Mouse (Mus musculus) cerebellum, adult 2 months (tissue): ENCODE results near the gene Plxna4.

ENCODE experiments used
- CTCF ChIP-seq: fragments of 200-500 bp; IDR thresholded peaks from 2 replicates; pipeline ENCODE4 v1.5.1; 2011; ENCODE audit warnings: low read depth, mild to moderate bottlenecking, control low read depth, low read length, moderate library complexity, borderline replicate concordance; ENCODE audit not compliant: insufficient read depth
- POLR2A ChIP-seq: fragments of 200-500 bp; IDR thresholded peaks from 2 replicates; pipeline ENCODE4 v1.6.1; 2011; ENCODE audit warnings: low read length, control low read depth, borderline replicate concordance; ENCODE audit not compliant: insufficient read depth

DNA sequence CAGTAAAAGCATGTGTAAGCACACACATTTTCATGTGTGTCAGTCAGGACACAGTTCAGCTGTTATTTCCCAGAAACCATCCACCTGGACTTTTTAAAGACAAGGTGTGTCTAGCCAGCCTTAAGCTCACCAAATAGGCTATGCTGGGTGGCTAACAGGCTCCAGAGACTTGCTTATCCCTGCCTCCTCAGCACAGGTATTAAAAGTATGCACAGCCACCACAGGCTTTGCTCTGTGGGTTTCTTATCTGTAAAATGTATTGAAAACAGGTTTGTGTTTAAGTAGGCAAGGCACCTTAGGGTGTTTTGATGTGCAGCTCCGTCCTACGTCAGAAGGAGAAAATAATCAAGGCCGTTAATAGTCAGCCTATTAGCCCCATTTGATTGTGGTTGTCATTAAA is 218.9 kb downstream of the Plxna4 start:
- TF ChIP-seq POLR2A (no peak), CTCF (no peak)
